Mouse (Mus musculus) liver, postnatal 0 days (tissue): ENCODE data around the gene Cul7. TPM values are rescaled to one million over a fixed set of nuclear protein-coding genes. Genes with fewer than 3 reads are reported as not detected.

Source experiments
- ATAC-seq: fragments of 200-750 bp; cut with Nextera tagmentation; 2 replicates; pipeline ENCODE4 v1.8.0; 2017; ENCODE audit warnings: mild to moderate bottlenecking, moderate library complexity
- DNase-seq: peaks from one replicate; pipeline ENCODE4 v3.0.0-alpha.2; 2016
- H3K27ac ChIP-seq: fragments of 300-500 bp; sonication (generic); 2 replicates; pipeline ENCODE4 v1.5.1; 2014; ENCODE audit warnings: antibody characterized with exemption, moderate library complexity, mild to moderate bottlenecking, low read depth
- H3K27me3 ChIP-seq: fragments of 300-500 bp; sonication (generic); 2 replicates; pipeline ENCODE4 v1.6.1; 2014; ENCODE audit warnings: low read length, control low read depth, mixed read lengths; ENCODE audit not compliant: insufficient read depth
- H3K36me3 ChIP-seq: fragments of 300-500 bp; sonication (generic); replicated peaks from 2 replicates; pipeline ENCODE4 v1.6.1; 2014; ENCODE audit warnings: mild to moderate bottlenecking, control low read depth, low read length, moderate library complexity, mixed read lengths; ENCODE audit not compliant: insufficient read depth
- H3K4me1 ChIP-seq: fragments of 300-500 bp; sonication (generic); 2 replicates; pipeline ENCODE4 v1.6.1; 2014; ENCODE audit warnings: antibody characterized with exemption, mild to moderate bottlenecking, control low read depth; ENCODE audit not compliant: insufficient read depth
- H3K4me2 ChIP-seq: fragments of 300-500 bp; sonication (generic); 2 replicates; pipeline ENCODE4 v1.6.1; 2014; ENCODE audit warnings: low read depth, mild to moderate bottlenecking, low read length, moderate library complexity, mixed read lengths
- H3K4me3 ChIP-seq: fragments of 300-500 bp; sonication (generic); 2 replicates; pipeline ENCODE4 v1.5.1; 2014; ENCODE audit warnings: low read depth, low read length
- H3K9ac ChIP-seq: fragments of 300-500 bp; sonication (generic); replicated peaks from 2 replicates; pipeline ENCODE4 v1.6.1; 2014; ENCODE audit warnings: mild to moderate bottlenecking, moderate library complexity
- H3K9me3 ChIP-seq: fragments of 300-500 bp; sonication (generic); 2 replicates; pipeline ENCODE4 v1.6.1; 2016; ENCODE audit warnings: mild to moderate bottlenecking, control low read depth, low read length, mixed read lengths
- CTCF ChIP-seq: sonication (generic); IDR thresholded peaks from 2 replicates; pipeline ENCODE4 v1.5.1; 2016; ENCODE audit warnings: antibody characterized with exemption, low read depth
- EP300 ChIP-seq: IDR thresholded peaks from 2 replicates; pipeline ENCODE4 v1.6.1; 2016; ENCODE audit warnings: antibody characterized with exemption, low read depth, mild to moderate bottlenecking
- WGBS: fragments of 180-500 bp; shearing (Covaris S2); extraction: QIAGEN DNeasy Blood & Tissue Kit; methylation state at CpG from one replicate; pipeline ENCODE4 v1.1.7; 2014; ENCODE audit not compliant: insufficient replicate concordance; 5-methylcytosine and 5-hydroxymethylcytosine counted together
- polyA plus RNA-seq: library from polyadenylated mRNA; unstranded; fragments of >200 nt; fragmentation: Nextera tagmentation; extraction: Ambion mirVana; gene quantifications from 2 replicates; pipeline ENCODE4 v1.2.1, GENCODE M21; 2015

Cul7 gene
- polyA plus RNA-seq, 1 experiment from 2014 or later = 6.2 TPM

DNA sequence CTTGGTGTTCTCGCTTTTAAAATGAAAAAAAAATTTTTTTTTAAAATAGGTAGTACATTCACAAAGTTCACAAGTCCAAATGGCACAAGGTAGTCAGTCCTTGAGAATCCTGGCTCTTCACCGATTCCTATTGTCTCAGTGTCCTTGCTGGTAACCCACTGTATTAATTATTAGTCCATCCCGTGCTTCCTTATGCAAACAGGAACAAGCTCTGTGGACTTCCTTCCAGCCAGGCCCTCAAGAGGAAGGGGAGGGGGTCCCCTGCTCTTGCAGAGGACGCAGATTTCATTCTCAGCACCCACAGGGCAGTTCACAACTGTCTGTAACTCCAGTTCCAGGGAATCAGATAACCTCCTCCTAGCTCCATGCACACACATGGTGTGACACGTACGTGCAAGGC, 5.9 kb downstream of the Cul7 start:
- Histone ChIP-seq H3K4me2 (no peak overlapping the region), H3K9ac (no peak overlapping the region), H3K4me1 (peaks cover 7% of the 10 kb centered on the region), H3K4me3 (no peak overlapping the region), H3K36me3 (peaks cover 23% of the 10 kb centered on the region), H3K27ac (no peak overlapping the region), H3K27me3 (no peaks in the 10 kb centered on the region), H3K9me3 (no peaks in the 10 kb centered on the region)
- 72% methylated on average over 6 of the region's 6 CpGs for WGBS
- DNase-seq (no peak), ATAC-seq (no peak)
- TF ChIP-seq CTCF (no peak), EP300 (no peak)

DNA sequence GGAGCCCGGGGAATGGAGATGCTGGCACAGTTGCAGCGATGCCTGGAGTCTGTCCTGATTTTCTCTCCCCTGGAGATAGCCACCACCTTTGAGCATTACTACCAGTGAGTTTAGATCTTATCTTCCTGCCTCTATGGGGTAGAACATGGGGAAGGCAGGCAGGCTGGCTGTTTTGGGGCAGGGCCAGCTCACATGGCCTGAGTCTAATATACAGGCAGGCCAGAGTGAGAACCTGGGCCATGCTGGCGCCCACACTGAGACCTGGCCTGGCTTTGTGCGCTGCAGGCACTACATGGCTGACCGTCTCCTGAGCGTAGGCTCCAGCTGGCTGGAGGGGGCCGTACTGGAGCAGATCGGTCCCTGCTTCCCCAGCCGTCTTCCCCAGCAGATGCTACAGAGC, 11.2 kb downstream of the Cul7 start:
- ATAC-seq (no peak), DNase-seq (no peak)
- Histone ChIP-seq H3K36me3 (peaks cover 42% of the 10 kb centered on the region), H3K4me1 (no peaks in the 10 kb centered on the region), H3K4me3 (no peak overlapping the region), H3K27me3 (no peaks in the 10 kb centered on the region), H3K4me2 (no peak overlapping the region), H3K27ac (no peak overlapping the region), H3K9ac (no peak overlapping the region), H3K9me3 (no peaks in the 10 kb centered on the region)
- 82% methylated on average over 9 of the region's 9 CpGs for WGBS
- TF ChIP-seq EP300 = no peak
- TF ChIP-seq CTCF = no peak

DNA sequence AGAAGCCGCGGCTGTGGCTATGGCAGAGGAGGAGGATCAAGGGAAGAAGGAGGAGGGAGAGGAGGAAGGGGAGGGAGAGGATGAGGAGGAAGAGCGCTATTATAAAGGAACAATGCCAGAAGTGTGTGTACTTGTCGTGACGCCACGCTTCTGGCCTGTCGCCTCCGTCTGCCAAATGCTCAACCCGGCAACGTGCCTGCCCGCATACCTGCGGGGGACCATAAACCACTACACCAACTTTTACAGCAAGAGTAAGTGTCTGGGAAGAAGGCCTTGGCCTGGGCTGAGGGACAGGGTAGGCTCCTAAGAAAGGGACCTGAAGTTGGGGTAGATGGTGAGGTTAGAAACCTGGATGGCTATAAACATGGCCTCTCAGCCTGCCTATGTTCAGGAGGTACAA, 11.8 kb downstream of the Cul7 start:
- ATAC-seq (no peak), DNase-seq (no peak)
- no peaks in the 10 kb centered on the region for H3K9me3 ChIP-seq
- TF ChIP-seq EP300 (no peak), CTCF (no peak)
- H3K4me2 ChIP-seq = no peak overlapping the region
- H3K4me1 ChIP-seq = no peaks in the 10 kb centered on the region
- H3K36me3 ChIP-seq = peaks cover 42% of the 10 kb centered on the region
- no peaks in the 10 kb centered on the region for H3K27me3 ChIP-seq
- H3K27ac ChIP-seq = no peak overlapping the region
- no peak overlapping the region for H3K4me3 ChIP-seq
- WGBS = 86% methylated on average over 12 of the region's 12 CpGs
- no peak overlapping the region for H3K9ac ChIP-seq

DNA sequence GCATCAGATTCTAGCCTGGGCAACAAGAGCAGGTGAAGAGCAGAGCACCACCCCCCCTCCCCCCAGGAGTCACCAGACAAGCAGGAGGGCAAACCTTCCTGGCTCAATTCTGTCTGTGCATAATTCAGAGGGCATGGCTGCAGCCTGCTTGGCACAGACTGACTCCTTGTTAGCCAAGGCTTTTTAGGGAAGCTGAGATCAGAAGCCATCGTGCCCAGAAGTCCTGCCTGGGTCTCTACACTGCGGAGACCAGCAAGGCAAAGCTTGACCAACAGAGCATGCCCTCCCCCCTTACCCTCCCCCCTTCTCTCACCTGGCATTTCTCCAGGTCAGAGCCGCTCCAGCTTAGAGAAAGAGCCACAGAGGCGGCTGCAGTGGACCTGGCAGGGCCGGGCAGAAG, 12.6 kb downstream of the Cul7 start:
- no peaks in the 10 kb centered on the region for H3K4me1 ChIP-seq
- ATAC-seq (no peak), DNase-seq (no peak)
- no peaks in the 10 kb centered on the region for H3K27me3 ChIP-seq
- 85% methylated on average over 5 of the region's 5 CpGs for WGBS
- no peak overlapping the region for H3K9ac ChIP-seq
- H3K27ac ChIP-seq = no peak overlapping the region
- TF ChIP-seq CTCF (no peak), EP300 (no peak)
- no peak overlapping the region for H3K4me3 ChIP-seq
- H3K4me2 ChIP-seq = no peak overlapping the region
- no peaks in the 10 kb centered on the region for H3K9me3 ChIP-seq
- H3K36me3 ChIP-seq = peaks cover 42% of the 10 kb centered on the region

DNA sequence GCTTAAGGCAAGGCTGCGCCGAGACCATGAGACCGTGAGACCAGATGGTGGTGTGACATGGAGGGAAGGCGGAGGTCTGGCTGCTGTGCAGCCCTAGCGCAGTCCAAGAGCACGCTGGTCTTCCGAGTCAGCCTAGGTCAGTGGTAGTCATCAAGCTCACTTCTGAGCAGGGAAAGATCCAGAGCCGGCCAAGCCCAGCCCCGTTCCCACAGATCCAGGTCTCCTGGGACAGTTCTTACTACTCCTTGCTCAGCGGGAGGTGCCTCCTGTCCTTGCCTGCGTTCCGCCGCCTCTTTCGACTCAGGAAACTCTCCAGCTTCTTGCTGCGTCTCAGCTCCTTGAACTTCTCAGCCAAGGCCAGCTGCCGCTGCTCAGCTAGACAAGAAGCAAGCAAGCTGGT, 17.6 kb downstream of the Cul7 start:
- TF ChIP-seq CTCF = no peak
- TF ChIP-seq EP300 = no peak
- Histone ChIP-seq H3K4me3 (no peak overlapping the region), H3K36me3 (peaks cover 40% of the 10 kb centered on the region), H3K9ac (no peak overlapping the region), H3K4me1 (no peaks in the 10 kb centered on the region), H3K27ac (no peak overlapping the region), H3K9me3 (no peaks in the 10 kb centered on the region), H3K27me3 (no peaks in the 10 kb centered on the region), H3K4me2 (no peak overlapping the region)
- ATAC-seq (no peak), DNase-seq (no peak)
- WGBS = 94% methylated on average over 16 of the region's 16 CpGs

DNA sequence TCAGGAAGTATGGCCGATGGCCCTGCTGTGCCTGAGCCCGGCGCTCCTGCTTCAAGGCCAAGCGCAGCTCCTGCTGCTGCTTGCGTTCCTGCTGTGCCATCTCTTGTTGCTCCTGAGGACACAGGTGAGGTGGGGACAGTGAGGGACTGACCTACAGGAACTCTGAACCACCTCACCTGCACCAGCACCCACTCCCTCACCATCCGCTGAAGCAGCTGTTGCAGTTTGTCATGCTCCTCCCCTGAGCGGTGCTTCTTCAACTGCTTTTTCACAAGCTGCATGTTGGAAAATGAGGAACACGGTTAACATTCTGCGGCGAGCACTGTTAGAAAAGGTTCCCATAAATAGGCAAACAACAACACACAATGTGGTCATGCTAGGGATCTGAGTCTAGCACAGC, 19.8 kb downstream of the Cul7 start:
- Histone ChIP-seq H3K36me3 (peaks cover 25% of the 10 kb centered on the region), H3K27me3 (no peaks in the 10 kb centered on the region), H3K27ac (no peak overlapping the region), H3K9me3 (no peaks in the 10 kb centered on the region), H3K4me1 (peaks cover 10% of the 10 kb centered on the region), H3K4me2 (no peak overlapping the region), H3K4me3 (no peak overlapping the region), H3K9ac (no peak overlapping the region)
- 94% methylated on average over 10 of the region's 10 CpGs for WGBS
- no peak for DNase-seq
- no peak for ATAC-seq
- TF ChIP-seq CTCF (no peak), EP300 (no peak)
